Mouse (Mus musculus) embryonic facial prominence, embryonic 14.5 days (tissue): ENCODE results near the gene Calcoco1. TPM values are rescaled to one million over a fixed set of nuclear protein-coding genes. Genes with fewer than 3 reads are reported as not detected.

ENCODE experiments used
- ATAC-seq: fragments of 200-750 bp; cut with Nextera tagmentation; 2 replicates; pipeline ENCODE4 v1.8.0; 2017; ENCODE audit warnings: low read depth, moderate number of reproducible peaks, moderate TSS enrichment
- DNase-seq: peaks from one replicate; pipeline ENCODE4 v3.0.0-alpha.2; 2015; ENCODE audit warnings: low spot score
- H3K27ac ChIP-seq: fragments of 300-500 bp; sonication (generic); replicated peaks from 2 replicates; pipeline ENCODE4 v1.5.1; 2014; ENCODE audit warnings: low read depth, mild to moderate bottlenecking, low read length, moderate library complexity
- H3K27me3 ChIP-seq: fragments of 300-500 bp; sonication (generic); replicated peaks from 2 replicates; pipeline ENCODE4 v1.6.1; 2014; ENCODE audit warnings: low read length; ENCODE audit not compliant: control insufficient read depth, insufficient read depth
- H3K36me3 ChIP-seq: fragments of 300-500 bp; sonication (generic); 2 replicates; pipeline ENCODE4 v1.6.1; 2014; ENCODE audit warnings: low read length, mixed read lengths; ENCODE audit not compliant: control insufficient read depth, insufficient read depth
- H3K4me1 ChIP-seq: fragments of 300-500 bp; sonication (generic); 2 replicates; pipeline ENCODE4 v1.6.1; 2014; ENCODE audit warnings: antibody characterized with exemption, low read length; ENCODE audit not compliant: control insufficient read depth, insufficient read depth
- H3K4me2 ChIP-seq: fragments of 300-500 bp; sonication (generic); 2 replicates; pipeline ENCODE4 v1.6.1; 2014; ENCODE audit warnings: low read depth, mild to moderate bottlenecking, low read length, moderate library complexity, mixed read lengths
- H3K4me3 ChIP-seq: fragments of 300-500 bp; sonication (generic); 2 replicates; pipeline ENCODE4 v1.5.1; 2014; ENCODE audit warnings: low read depth, mild to moderate bottlenecking, low read length
- H3K9ac ChIP-seq: fragments of 300-500 bp; sonication (generic); 2 replicates; pipeline ENCODE4 v1.6.1; 2014; ENCODE audit warnings: low read depth, mild to moderate bottlenecking, low read length, moderate library complexity, mixed read lengths
- H3K9me3 ChIP-seq: fragments of 300-500 bp; sonication (generic); 2 replicates; pipeline ENCODE4 v1.6.1; 2016; ENCODE audit warnings: low read length; ENCODE audit not compliant: control insufficient read depth
- WGBS: fragments of 180-500 bp; shearing (Covaris S2); extraction: QIAGEN DNeasy Blood & Tissue Kit; methylation state at CpG from one replicate; pipeline ENCODE4 v1.1.7; 2014; 5-methylcytosine and 5-hydroxymethylcytosine counted together
- polyA plus RNA-seq: library from polyadenylated mRNA; unstranded; fragments of >200 nt; fragmentation: Nextera tagmentation; extraction: Ambion mirVana; gene quantifications from 2 replicates; pipeline ENCODE4 v1.2.1, GENCODE M21; 2014

Gene Calcoco1
- polyA plus RNA-seq, 1 experiment from 2014 or later, result 51.1 TPM

- 70% methylated on average over 5 of the region's 5 CpGs for WGBS
Measured at GRCm38 (mm10) chr15:102750241-102750640, 28.3 kb upstream of the Calcoco1 start.

GRCm38 (mm10) chr15:102749103-102749502, 27.1 kb upstream of the Calcoco1 start:
- Histone ChIP-seq H3K4me1 (0 out of 2 replicates have a peak, but pooled peaks cover 2% of the 10 kb centered on the region), H3K27ac (no peak overlapping the region), H3K4me3 (no peak overlapping the region), H3K9ac (no peak overlapping the region), H3K27me3 (peaks cover 85% of the 10 kb centered on the region), H3K9me3 (no peaks in the 10 kb centered on the region), H3K4me2 (no peak overlapping the region), H3K36me3 (no peaks in the 10 kb centered on the region)
- no peak for ATAC-seq
- no peak for DNase-seq
- WGBS, result 61% methylated on average over 1 of the region's 1 CpGs

More at GRCm38 (mm10) chr15:102750241-102750640, 28.3 kb upstream of the Calcoco1 start:
- DNase-seq, result no peak
- H3K27me3 ChIP-seq, result peaks cover 75% of the 10 kb centered on the region
- H3K4me1 ChIP-seq, result 0 out of 2 replicates have a peak, but pooled peaks cover 2% of the 10 kb centered on the region
- ATAC-seq, result no peak
- no peaks in the 10 kb centered on the region for H3K36me3 ChIP-seq
- no peak overlapping the region for H3K9ac ChIP-seq
- H3K27ac ChIP-seq, result no peak overlapping the region
- H3K4me2 ChIP-seq, result no peak overlapping the region
- no peaks in the 10 kb centered on the region for H3K9me3 ChIP-seq
- no peak overlapping the region for H3K4me3 ChIP-seq

- WGBS, result 27% methylated on average over 8 of the region's 8 CpGs
- Histone ChIP-seq H3K27ac (no peak overlapping the region), H3K4me1 (0 out of 2 replicates have a peak, but pooled peaks cover 2% of the 10 kb centered on the region), H3K36me3 (no peaks in the 10 kb centered on the region), H3K9me3 (no peaks in the 10 kb centered on the region), H3K4me3 (no peak overlapping the region), H3K4me2 (peak overlapping the region; percentile 95), H3K27me3 (peaks cover 90% of the 10 kb centered on the region), H3K9ac (no peak overlapping the region)
- no peak for DNase-seq
- no peak for ATAC-seq
Measured at GRCm38 (mm10) chr15:102747853-102748252, 25.9 kb upstream of the Calcoco1 start.

GRCm38 (mm10) chr15:102747286-102747640, 25.3 kb upstream of the Calcoco1 start:
- peaks cover 86% of the 10 kb centered on the region for H3K27me3 ChIP-seq
- 0 out of 2 replicates have a peak, but pooled peaks cover 2% of the 10 kb centered on the region for H3K4me1 ChIP-seq
- H3K9me3 ChIP-seq, result no peaks in the 10 kb centered on the region
- H3K9ac ChIP-seq, result peak overlapping the region; percentile 60
- ATAC-seq, result no peak
- no peaks in the 10 kb centered on the region for H3K36me3 ChIP-seq
- peak overlapping the region; percentile 95 for H3K4me2 ChIP-seq
- peak overlapping the region; percentile 44 for H3K4me3 ChIP-seq
- no peak for DNase-seq
- H3K27ac ChIP-seq, result no peak overlapping the region
- under 1% methylated on average over 19 of the region's 20 CpGs for whole genome bisulfite sequencing

GRCm38 (mm10) chr15:102746488-102747285, 24.7 kb upstream of the Calcoco1 start:
- Histone ChIP-seq H3K27me3 (peaks cover 86% of the 10 kb centered on the region), H3K4me2 (peak overlapping the region; percentile 95), H3K9ac (peak overlapping the region; percentile 60), H3K27ac (no peak overlapping the region), H3K36me3 (no peaks in the 10 kb centered on the region), H3K9me3 (no peaks in the 10 kb centered on the region), H3K4me3 (peak overlapping the region; percentile 44), H3K4me1 (0 out of 2 replicates have a peak, but pooled peaks cover 2% of the 10 kb centered on the region)
- ATAC-seq (peak; percentile 53), DNase-seq (peak; percentile 71)
- WGBS, result under 1% methylated on average over 42 of the region's 75 CpGs

GRCm38 (mm10) chr15:102746126-102746487, 24.1 kb upstream of the Calcoco1 start:
- no peaks in the 10 kb centered on the region for H3K9me3 ChIP-seq
- no peak for ATAC-seq
- peak overlapping the region; percentile 95 for H3K4me2 ChIP-seq
- DNase-seq, result no peak
- peak overlapping the region; percentile 44 for H3K4me3 ChIP-seq
- H3K27me3 ChIP-seq, result peaks cover 86% of the 10 kb centered on the region
- WGBS, result 10% methylated on average over 11 of the region's 11 CpGs
- H3K36me3 ChIP-seq, result no peaks in the 10 kb centered on the region
- H3K4me1 ChIP-seq, result 0 out of 2 replicates have a peak, but pooled peaks cover 2% of the 10 kb centered on the region
- H3K27ac ChIP-seq, result no peak overlapping the region
- H3K9ac ChIP-seq, result no peak overlapping the region

GRCm38 (mm10) chr15:102745387-102745786, 23.4 kb upstream of the Calcoco1 start:
- Histone ChIP-seq H3K9me3 (no peaks in the 10 kb centered on the region), H3K4me1 (0 out of 2 replicates have a peak, but pooled peaks cover 2% of the 10 kb centered on the region), H3K9ac (no peak overlapping the region), H3K4me2 (no peak overlapping the region), H3K4me3 (no peak overlapping the region), H3K27ac (no peak overlapping the region), H3K27me3 (peaks cover 81% of the 10 kb centered on the region), H3K36me3 (no peaks in the 10 kb centered on the region)
- 25% methylated on average over 5 of the region's 5 CpGs for WGBS
- DNase-seq, result no peak
- ATAC-seq, result no peak

- DNase-seq (no peak), ATAC-seq (no peak)
- Histone ChIP-seq H3K4me3 (no peak overlapping the region), H3K9ac (no peak overlapping the region), H3K4me2 (no peak overlapping the region), H3K4me1 (0 out of 2 replicates have a peak, but pooled peaks cover 2% of the 10 kb centered on the region), H3K9me3 (no peaks in the 10 kb centered on the region), H3K27ac (no peak overlapping the region), H3K27me3 (peaks cover 75% of the 10 kb centered on the region), H3K36me3 (no peaks in the 10 kb centered on the region)
- 14% methylated on average over 9 of the region's 9 CpGs for WGBS
Measured at GRCm38 (mm10) chr15:102744831-102745230, 22.9 kb upstream of the Calcoco1 start.
